Mouse (Mus musculus) erythroblast, adult 5-6 weeks (primary cell): ENCODE measurements around the gene Gm11237. TPM values are rescaled to one million over a fixed set of nuclear protein-coding genes. Genes with fewer than 3 reads are reported as not detected.
"Not testable (repeated sequence)": the region's sequence is repeated elsewhere in the genome, so short reads cannot be mapped to it uniquely, and the experiment has no call there.

ENCODE experiments used
- ATAC-seq: replicated peaks from 2 replicates; pipeline ENCODE4 v1.8.0; 2016; ENCODE audit warnings: moderate number of reproducible peaks, mild to moderate bottlenecking, moderate TSS enrichment, inconsistent platforms; ENCODE audit not compliant: poor library complexity, low FRiP score, severe bottlenecking
- total RNA-seq, 2 experiments: library from RNA; stranded (forward) in 1 of 2; stranded (reverse) in 1 of 2; fragments of 150-400 nt in 1 of 2; fragments of 200-764, 138-1000 nt in 1 of 2; gene quantifications; 2 replicates each; pipeline versions ENCODE4 v1.2.3 to v1.2.4; 2015 to 2017; ENCODE audit warnings: low replicate concordance in 2 of 2

The Gm11237 gene
- total RNA-seq (2015; ENCODE audit: low replicate concordance) (not detected in 2 replicates), total RNA-seq (2017; ENCODE audit: low replicate concordance) (not detected in 2 replicates)

DNA sequence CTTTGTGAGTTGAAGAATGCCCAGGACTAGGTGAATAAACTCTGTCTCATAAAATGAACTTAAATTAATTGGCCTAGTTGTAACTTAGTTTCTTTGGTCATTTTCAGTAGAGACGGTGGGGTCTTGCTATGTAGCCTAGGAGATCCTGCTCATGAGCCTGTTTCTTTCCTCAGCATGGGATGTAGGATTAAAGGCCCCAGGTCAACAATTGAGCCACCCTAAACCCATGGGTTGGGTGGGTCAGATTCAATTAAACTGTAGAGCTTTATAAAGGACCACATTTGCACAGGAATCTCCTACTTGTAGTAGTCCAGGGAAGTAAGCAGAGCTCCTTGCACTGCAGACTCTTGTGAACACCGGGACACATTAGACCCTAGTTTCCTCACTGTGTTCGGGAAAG lies at the start of gene Gm11237:
Gene Gm11237 (plus strand): TSS at position 301 of the 400 bp plus-strand sequence.
- ATAC-seq, result not testable (repeated sequence)

DNA sequence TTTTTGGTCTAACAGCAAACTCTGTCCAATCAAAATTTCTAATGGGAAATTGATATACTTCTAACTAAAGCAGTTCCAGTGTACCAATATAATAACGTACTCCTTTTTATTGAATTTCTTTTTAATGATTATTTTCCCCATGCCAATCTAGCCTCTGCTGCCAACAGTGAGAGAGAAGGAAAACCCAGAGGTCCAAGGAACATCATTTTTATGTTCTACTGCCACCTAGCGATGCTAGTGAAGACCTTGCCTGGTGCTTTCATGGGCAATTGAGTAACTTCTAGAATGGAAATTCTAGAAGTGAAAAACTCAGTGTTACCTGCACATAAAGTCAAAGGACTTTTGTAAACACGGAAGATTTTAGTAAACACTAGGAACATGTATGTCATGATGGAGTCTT lies 23.5 kb upstream of the Gm11237 start:
- no peak for ATAC-seq

DNA sequence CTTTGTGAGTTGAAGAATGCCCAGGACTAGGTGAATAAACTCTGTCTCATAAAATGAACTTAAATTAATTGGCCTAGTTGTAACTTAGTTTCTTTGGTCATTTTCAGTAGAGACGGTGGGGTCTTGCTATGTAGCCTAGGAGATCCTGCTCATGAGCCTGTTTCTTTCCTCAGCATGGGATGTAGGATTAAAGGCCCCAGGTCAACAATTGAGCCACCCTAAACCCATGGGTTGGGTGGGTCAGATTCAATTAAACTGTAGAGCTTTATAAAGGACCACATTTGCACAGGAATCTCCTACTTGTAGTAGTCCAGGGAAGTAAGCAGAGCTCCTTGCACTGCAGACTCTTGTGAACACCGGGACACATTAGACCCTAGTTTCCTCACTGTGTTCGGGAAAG lies 15.2 kb upstream of the Gm11237 start, which contains the start of gene Gm11238:
Gene Gm11238 (plus strand): TSS at position 301 of the 400 bp plus-strand sequence.
- ATAC-seq, result not testable (repeated sequence)

DNA sequence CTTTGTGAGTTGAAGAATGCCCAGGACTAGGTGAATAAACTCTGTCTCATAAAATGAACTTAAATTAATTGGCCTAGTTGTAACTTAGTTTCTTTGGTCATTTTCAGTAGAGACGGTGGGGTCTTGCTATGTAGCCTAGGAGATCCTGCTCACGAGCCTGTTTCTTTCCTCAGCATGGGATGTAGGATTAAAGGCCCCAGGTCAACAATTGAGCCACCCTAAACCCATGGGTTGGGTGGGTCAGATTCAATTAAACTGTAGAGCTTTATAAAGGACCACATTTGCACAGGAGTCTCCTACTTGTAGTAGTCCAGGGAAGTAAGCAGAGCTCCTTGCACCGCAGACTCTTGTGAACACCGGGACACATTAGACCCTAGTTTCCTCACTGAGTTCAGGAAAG lies 15.0 kb downstream of the Gm11237 start, which contains the start of gene Gm11236:
Gene Gm11236 (plus strand): TSS at position 301 of the 400 bp plus-strand sequence.
- ATAC-seq, result not testable (repeated sequence)

DNA sequence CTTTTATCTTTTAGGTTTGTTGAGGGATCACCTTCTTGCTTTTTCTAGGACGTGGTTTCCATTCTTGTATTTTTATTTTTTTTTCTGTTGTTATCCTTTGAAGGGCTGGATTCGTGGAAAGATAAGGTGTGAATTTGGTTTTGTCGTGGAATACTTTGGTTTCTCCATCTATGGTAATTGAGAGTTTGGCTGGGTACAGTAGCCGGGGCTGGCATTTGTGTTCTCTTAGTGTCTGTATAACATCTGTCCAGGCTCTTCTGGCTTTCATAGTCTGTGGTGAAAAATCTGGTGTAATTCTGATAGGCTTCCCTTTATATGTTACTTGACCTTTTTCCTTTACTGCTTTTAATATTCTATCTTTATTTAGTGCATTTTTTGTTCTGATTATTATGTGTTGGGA lies 39.1 kb downstream of the Gm11237 start:
- ATAC-seq, result not testable (repeated sequence)

DNA sequence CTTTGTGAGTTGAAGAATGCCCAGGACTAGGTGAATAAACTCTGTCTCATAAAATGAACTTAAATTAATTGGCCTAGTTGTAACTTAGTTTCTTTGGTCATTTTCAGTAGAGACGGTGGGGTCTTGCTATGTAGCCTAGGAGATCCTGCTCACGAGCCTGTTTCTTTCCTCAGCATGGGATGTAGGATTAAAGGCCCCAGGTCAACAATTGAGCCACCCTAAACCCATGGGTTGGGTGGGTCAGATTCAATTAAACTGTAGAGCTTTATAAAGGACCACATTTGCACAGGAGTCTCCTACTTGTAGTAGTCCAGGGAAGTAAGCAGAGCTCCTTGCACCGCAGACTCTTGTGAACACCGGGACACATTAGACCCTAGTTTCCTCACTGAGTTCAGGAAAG lies 45.3 kb downstream of the Gm11237 start, which contains the start of gene Gm11239:
Gene Gm11239 (plus strand): TSS at position 301 of the 400 bp plus-strand sequence.
- not testable (repeated sequence) for ATAC-seq

Other genes with a start within 250 kb of the Gm11237 start
- not detected in 2 replicates for gene Gm11487, start 217.9 kb upstream of the Gm11237 start, total RNA-seq (2015; ENCODE audit: low replicate concordance)
- not detected in 2 replicates for gene Gm11487, start 217.9 kb upstream of the Gm11237 start, total RNA-seq (2017; ENCODE audit: low replicate concordance)
- gene Gm11238, start 15.1 kb upstream of the Gm11237 start, total RNA-seq (2015; ENCODE audit: low replicate concordance), result not detected in 2 replicates
- gene Gm11238, start 15.1 kb upstream of the Gm11237 start, total RNA-seq (2017; ENCODE audit: low replicate concordance), result not detected in 2 replicates
- not detected in 2 replicates for gene Gm11236, start 15.1 kb downstream of the Gm11237 start, total RNA-seq (2015; ENCODE audit: low replicate concordance)
- gene Gm11236, start 15.1 kb downstream of the Gm11237 start, total RNA-seq (2017; ENCODE audit: low replicate concordance), result not detected in 2 replicates
- not detected in 2 replicates for gene Gm11239, start 45.4 kb downstream of the Gm11237 start, total RNA-seq (2015; ENCODE audit: low replicate concordance)
- not detected in 2 replicates for gene Gm11239, start 45.4 kb downstream of the Gm11237 start, total RNA-seq (2017; ENCODE audit: low replicate concordance)
- gene Gm428, start 60.5 kb downstream of the Gm11237 start, total RNA-seq (2015; ENCODE audit: low replicate concordance), result not detected in 2 replicates
- not detected in 2 replicates for gene Gm428, start 60.5 kb downstream of the Gm11237 start, total RNA-seq (2017; ENCODE audit: low replicate concordance)
- not detected in 2 replicates for gene Rasef, start 168.0 kb downstream of the Gm11237 start, total RNA-seq (2015; ENCODE audit: low replicate concordance)
- not detected in 2 replicates for gene Rasef, start 168.0 kb downstream of the Gm11237 start, total RNA-seq (2017; ENCODE audit: low replicate concordance)